Mouse (Mus musculus) CH12.LX (cell line): ENCODE measurements around the gene Tnfrsf21. TPM values are rescaled to one million over a fixed set of nuclear protein-coding genes. Genes with fewer than 3 reads are reported as not detected.

Experiments
- DNase-seq: peaks from one replicate; pipeline ENCODE4 v3.0.0-alpha.2; 2013; ENCODE audit errors: extremely low read depth
- H3K27ac ChIP-seq: 2 replicates; pipeline ENCODE4 v1.5.1; 2012; ENCODE audit warnings: low read depth, mild to moderate bottlenecking, control low read depth, moderate library complexity; ENCODE audit not compliant: insufficient read depth
- H3K27me3 ChIP-seq: replicated peaks from 2 replicates; pipeline ENCODE3; 2012; ENCODE audit warnings: inconsistent platforms
- H3K36me3 ChIP-seq, 2 experiments: replicated peaks in 1 of 2; 2 replicates each; pipeline versions ENCODE3 to v1.6.1; 2012; ENCODE audit warnings: inconsistent platforms in 1 of 2, low read length in 1 of 2, mild to moderate bottlenecking in 1 of 2, mixed read lengths in 1 of 2, moderate library complexity in 1 of 2; ENCODE audit not compliant: control insufficient read depth in 1 of 2, insufficient read depth in 1 of 2
- H3K4me1 ChIP-seq, 2 experiments: 2 replicates each; pipeline ENCODE4 v1.6.1; 2012; ENCODE audit warnings: inconsistent platforms in 1 of 2, moderate library complexity in 1 of 2; ENCODE audit not compliant: insufficient read depth in 2 of 2, control insufficient read depth in 1 of 2
- H3K4me2 ChIP-seq: 2 replicates; pipeline ENCODE4 v1.6.1; 2012; ENCODE audit warnings: low read depth, mild to moderate bottlenecking, control low read depth; ENCODE audit not compliant: poor library complexity, insufficient read depth, severe bottlenecking
- H3K4me3 ChIP-seq, 3 experiments: fragments of 150-350 bp in 1 of 3; sonication (generic) in 1 of 3; replicated peaks in 1 of 3; 2 replicates each; pipeline versions ENCODE3 to v1.5.1; 2011 to 2012; ENCODE audit warnings: low read depth in 2 of 3, low read length in 2 of 3, mild to moderate bottlenecking in 2 of 3, moderate library complexity in 2 of 3, control low read depth in 1 of 3, improper control_type of control experiment in 1 of 3, inconsistent platforms in 1 of 3, mixed read lengths in 1 of 3; ENCODE audit not compliant: poor library complexity in 1 of 3
- H3K79me2 ChIP-seq: replicated peaks from 2 replicates; pipeline ENCODE4 v1.6.1; 2012; ENCODE audit warnings: mild to moderate bottlenecking, moderate library complexity; ENCODE audit not compliant: control insufficient read depth, poor library complexity, insufficient read depth, severe bottlenecking; ENCODE audit errors: extremely low read depth
- H3K9ac ChIP-seq: 2 replicates; pipeline ENCODE4 v1.6.1; 2012; ENCODE audit warnings: low read depth, mild to moderate bottlenecking, control low read depth, moderate library complexity; ENCODE audit not compliant: insufficient read depth
- H3K9me3 ChIP-seq: replicated peaks from 2 replicates; pipeline ENCODE3; 2012; ENCODE audit warnings: low read length, inconsistent platforms, mixed read lengths
- BHLHE40 ChIP-seq: IDR thresholded peaks from 2 replicates; pipeline ENCODE4 v1.6.1; 2011; ENCODE audit warnings: mild to moderate bottlenecking, low read depth, low read length, improper control_type of control experiment
- E2F4 ChIP-seq: IDR thresholded peaks from 2 replicates; pipeline ENCODE4 v1.6.1; 2011; ENCODE audit warnings: low read depth, low read length, improper control_type of control experiment; ENCODE audit not compliant: insufficient replicate concordance
- ETS1 ChIP-seq: conservative IDR thresholded peaks from 2 replicates; pipeline ENCODE4 v1.6.1; 2012; ENCODE audit warnings: low read depth, mild to moderate bottlenecking, inconsistent platforms, low read length, improper control_type of control experiment, moderate library complexity
- GABPA ChIP-seq: IDR thresholded peaks from 2 replicates; pipeline ENCODE4 v1.6.1; 2012; ENCODE audit warnings: low read depth, low read length, improper control_type of control experiment, inconsistent platforms; ENCODE audit not compliant: insufficient replicate concordance
- HCFC1 ChIP-seq: IDR thresholded peaks from 2 replicates; pipeline ENCODE4 v1.6.1; 2012; ENCODE audit warnings: low read depth, mild to moderate bottlenecking, inconsistent platforms, low read length, improper control_type of control experiment
- JUN ChIP-seq: IDR thresholded peaks from 2 replicates; pipeline ENCODE4 v1.6.1; 2011; ENCODE audit warnings: low read depth, mild to moderate bottlenecking, low read length, improper control_type of control experiment, moderate library complexity; ENCODE audit not compliant: insufficient read depth
- KAT2A ChIP-seq: IDR thresholded peaks from 2 replicates; pipeline ENCODE4 v1.6.1; 2012; ENCODE audit warnings: low read length, improper control_type of control experiment, inconsistent platforms; ENCODE audit not compliant: insufficient replicate concordance
- MAFK ChIP-seq: IDR thresholded peaks from 2 replicates; pipeline ENCODE4 v1.6.1; 2011; ENCODE audit warnings: low read length, improper control_type of control experiment; ENCODE audit not compliant: insufficient replicate concordance
- MAX ChIP-seq: IDR thresholded peaks from 2 replicates; pipeline ENCODE4 v1.6.1; 2011; ENCODE audit warnings: low read length, improper control_type of control experiment
- MAZ ChIP-seq: IDR thresholded peaks from 2 replicates; pipeline ENCODE4 v1.6.1; 2012; ENCODE audit warnings: low read depth, mild to moderate bottlenecking, inconsistent platforms, low read length, improper control_type of control experiment, moderate library complexity
- MYC ChIP-seq: IDR thresholded peaks from 2 replicates; pipeline ENCODE4 v1.6.1; 2011; ENCODE audit warnings: low read depth, mild to moderate bottlenecking, improper control_type of control experiment, low read length
- NELFE ChIP-seq: IDR thresholded peaks from 2 replicates; pipeline ENCODE4 v1.6.1; 2011; ENCODE audit warnings: low read depth, low read length, improper control_type of control experiment
- PAX5 ChIP-seq: IDR thresholded peaks from 2 replicates; pipeline ENCODE4 v1.6.1; 2012; ENCODE audit warnings: low read length, inconsistent platforms, mixed read lengths
- POLR2A ChIP-seq: IDR thresholded peaks from 2 replicates; pipeline ENCODE4 v1.6.1; 2011; ENCODE audit warnings: low read depth, mild to moderate bottlenecking, improper control_type of control experiment, low read length
- POLR2AphosphoS2 ChIP-seq: IDR thresholded peaks from 2 replicates; pipeline ENCODE4 v1.6.1; 2011; ENCODE audit warnings: low read depth, low read length, improper control_type of control experiment
- SMC3 ChIP-seq: IDR thresholded peaks from 2 replicates; pipeline ENCODE4 v1.6.1; 2011; ENCODE audit warnings: low read depth, low read length, improper control_type of control experiment
- TCF12 ChIP-seq: IDR thresholded peaks from 2 replicates; pipeline ENCODE4 v1.6.1; 2014; ENCODE audit warnings: low read depth, mild to moderate bottlenecking, inconsistent platforms, low read length, improper control_type of control experiment
- USF1 ChIP-seq: IDR thresholded peaks from 2 replicates; pipeline ENCODE4 v1.6.1; 2014; ENCODE audit warnings: low read depth, mild to moderate bottlenecking, inconsistent platforms, low read length, improper control_type of control experiment
- USF2 ChIP-seq: conservative IDR thresholded peaks from 2 replicates; pipeline ENCODE4 v1.6.1; 2011; ENCODE audit warnings: low read depth, low read length, improper control_type of control experiment
- ZKSCAN1 ChIP-seq: IDR thresholded peaks from 2 replicates; pipeline ENCODE4 v1.6.1; 2012; ENCODE audit warnings: low read depth, inconsistent platforms, low read length, improper control_type of control experiment, borderline replicate concordance
- ZMIZ1 ChIP-seq: IDR thresholded peaks from 2 replicates; pipeline ENCODE4 v1.6.1; 2012; ENCODE audit warnings: low read depth, mild to moderate bottlenecking, inconsistent platforms, low read length, improper control_type of control experiment
- dilution Hi-C: fragments of 300-500 bp; cut with MboI; formaldehyde crosslinking; loops from 2 replicates; pipeline ENCODE4 v1.14.3; 2020; ENCODE audit warnings: low sequenced_read_pairs; ENCODE audit not compliant: extremely low pct_unique_long_range_greater_than_20kb, extremely low pct_ligation_motif_present
- in situ Hi-C: fragments of 300-500 bp; cut with MboI; formaldehyde crosslinking; loops from 3 replicates; pipeline ENCODE4 v1.14.3; 2019; ENCODE audit warnings: low sequenced_read_pairs, low pct_ligation_motif_present, low pct_unique_long_range_greater_than_20kb, mixed read lengths
- polyA plus RNA-seq: library from polyadenylated mRNA; unstranded; fragments of >175 nt; gene quantifications from 2 replicates; pipeline ENCODE4 v1.2.1, GENCODE M21; 2012; ENCODE audit warnings: low read depth; ENCODE audit not compliant: insufficient read length
- total RNA-seq, 2 experiments: library from RNA; depleted of rRNA; stranded (reverse); fragments of 300-350 nt in 1 of 2; fragments of >200 nt in 1 of 2; gene quantifications; 2 replicates each; pipeline ENCODE4 v1.2.3; 2012 to 2014

Gene Tnfrsf21
- total and polyA plus RNA-seq, 3 experiments, result 0.10 TPM; not detected in 2

DNA sequence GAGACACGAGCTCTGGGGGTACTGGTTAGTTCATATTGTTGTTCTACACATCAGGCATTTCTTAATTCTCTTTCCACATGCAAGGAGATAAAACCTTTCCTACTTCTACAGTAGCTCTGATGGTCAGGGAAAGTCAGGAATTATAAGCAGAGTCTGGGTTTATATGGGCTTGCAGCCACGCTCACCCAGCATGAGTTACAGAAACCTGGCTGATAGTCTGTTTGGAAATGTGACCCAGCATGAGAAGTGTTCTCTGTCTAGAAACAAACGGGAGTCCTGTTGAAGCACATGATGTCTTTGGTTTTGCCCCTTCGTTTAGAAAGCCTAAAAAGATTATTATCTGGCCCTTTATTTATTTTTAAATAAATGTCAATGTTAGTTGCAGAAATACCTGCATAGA lies 118.6 kb downstream of the Tnfrsf21 start:
- peaks cover 0 to 9% of the 10 kb centered on the region in 2 experiments; a peak in 2 of 4 replicates for H3K4me1 ChIP-seq
- H3K27me3 ChIP-seq, result no peaks in the 10 kb centered on the region
- dilution Hi-C loops, result no loop called here
- H3K4me3 ChIP-seq, result no peak overlapping the region
- no peak for TF ChIP-seq JUN
- TF ChIP-seq MAZ, result no peak
- TF ChIP-seq POLR2AphosphoS2, result no peak
- no peak for TF ChIP-seq MAFK
- no peak for TF ChIP-seq BHLHE40
- TF ChIP-seq, all 38 proteins: peak for 0
- peaks cover 37% of the 10 kb centered on the region for H3K9me3 ChIP-seq
- in situ Hi-C loops, result no loop called here
- H3K79me2 ChIP-seq, result no peaks in the 10 kb centered on the region
- H3K9ac ChIP-seq, result no peak overlapping the region
- H3K27ac ChIP-seq, result no peak overlapping the region
- H3K4me2 ChIP-seq, result no peak overlapping the region
- DNase-seq, result no peak
- H3K36me3 ChIP-seq, result no peaks in the 10 kb centered on the region

DNA sequence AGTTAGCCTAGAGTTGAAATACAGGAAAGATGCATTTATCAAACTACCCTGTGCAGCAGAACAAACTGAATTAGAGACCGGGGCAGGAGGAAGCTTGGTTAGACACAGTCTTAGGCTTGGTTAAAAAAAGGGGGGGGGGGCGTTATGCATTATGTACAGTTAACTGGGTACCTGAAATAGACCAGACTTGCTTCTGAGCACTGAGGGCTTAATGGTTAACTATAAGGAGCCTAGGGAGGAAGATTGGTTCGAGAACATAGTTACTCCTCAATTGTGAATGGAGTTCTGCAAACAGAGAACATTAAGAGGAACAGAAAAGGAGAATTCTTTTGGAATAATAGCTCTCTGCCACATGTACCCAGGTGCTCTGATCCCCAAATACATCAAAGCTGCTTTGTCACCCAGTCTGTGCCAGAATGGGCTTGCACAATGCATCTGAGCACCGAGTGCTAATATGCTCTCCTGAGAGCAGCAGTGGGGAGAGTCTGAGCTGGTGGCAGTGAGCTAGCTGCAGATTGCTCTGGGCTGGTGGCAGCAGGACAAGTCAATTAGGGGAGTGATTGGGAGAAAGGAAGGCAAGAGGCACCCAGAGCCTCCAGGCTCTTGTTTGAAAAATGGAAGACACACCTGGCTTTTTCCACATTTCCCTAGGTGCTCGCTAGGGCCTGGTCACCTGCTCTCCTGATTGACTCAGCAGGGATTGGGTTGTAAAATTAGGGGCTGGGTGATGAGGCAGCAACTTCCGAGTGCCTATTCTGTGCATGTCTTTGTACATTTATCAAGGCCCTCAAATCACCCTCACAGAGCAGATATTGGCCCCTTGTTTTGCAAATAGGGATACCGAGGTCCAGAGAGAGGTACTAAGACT lies 119.3 kb downstream of the Tnfrsf21 start:
- Histone ChIP-seq H3K4me1 (peaks cover 0 to 9% of the 10 kb centered on the region in 2 experiments; a peak in 2 of 4 replicates), H3K9me3 (peaks cover 33% of the 10 kb centered on the region), H3K79me2 (no peaks in the 10 kb centered on the region), H3K9ac (no peak overlapping the region), H3K36me3 (no peaks in the 10 kb centered on the region), H3K27ac (no peak overlapping the region), H3K27me3 (no peaks in the 10 kb centered on the region)
- dilution Hi-C loops (no loop called here), in situ Hi-C loops (no loop called here)
- DNase-seq, result no peak
- no peak for TF ChIP-seq HCFC1
- no peak for TF ChIP-seq USF2
- no peak for TF ChIP-seq MAX
- TF ChIP-seq KAT2A, result no peak
- no peak for TF ChIP-seq ETS1
- TF ChIP-seq ZKSCAN1, result no peak
- no peak for TF ChIP-seq ZMIZ1
- TF ChIP-seq SMC3, result no peak
- TF ChIP-seq E2F4, result no peak
- TF ChIP-seq POLR2A, result no peak
- no peak for TF ChIP-seq MAFK
- no peak for TF ChIP-seq TCF12
- TF ChIP-seq PAX5, result no peak
- no peak for TF ChIP-seq NELFE
- TF ChIP-seq USF1, result no peak
- no peak for TF ChIP-seq GABPA
- no peak for TF ChIP-seq MYC
- TF ChIP-seq, all 38 proteins: peak for 0
- H3K4me2 ChIP-seq, result no peak overlapping the region
- H3K4me3 ChIP-seq, result no peak overlapping the region
